Mouse (Mus musculus) thymus, adult 2 months (tissue): Measurements from ENCODE around the gene B3galt1.

ENCODE experiments used
- CTCF ChIP-seq: fragments of 200-500 bp; IDR thresholded peaks from 2 replicates; pipeline ENCODE4 v1.5.1; 2012; ENCODE audit warnings: mild to moderate bottlenecking, control low read depth, low read length, moderate library complexity, borderline replicate concordance; ENCODE audit not compliant: control insufficient read depth, poor library complexity, insufficient read depth; ENCODE audit errors: extremely low read depth
- POLR2A ChIP-seq: fragments of 200-500 bp; IDR thresholded peaks from 2 replicates; pipeline ENCODE4 v1.6.1; 2012; ENCODE audit warnings: mild to moderate bottlenecking, low read length, control low read depth, moderate library complexity; ENCODE audit not compliant: control insufficient read depth, poor library complexity, insufficient read depth; ENCODE audit errors: extremely low read depth

- TF ChIP-seq POLR2A (no peak), CTCF (no peak)
Observed at GRCm38 (mm10) chr2:67622902-67623301, 57.2 kb downstream of the B3galt1 start.
